Mouse (Mus musculus) heart, adult 2 months (tissue): ENCODE data around the gene Tbc1d30.

Experiments
- CTCF ChIP-seq: fragments of 200-600 bp; IDR thresholded peaks from 2 replicates; pipeline ENCODE4 v1.8.1; 2022; ENCODE audit warnings: antibody characterized with exemption, mild to moderate bottlenecking, moderate library complexity
- POLR2A ChIP-seq: fragments of 200-500 bp; IDR thresholded peaks from 2 replicates; pipeline ENCODE4 v1.6.1; 2011; ENCODE audit warnings: mild to moderate bottlenecking, low read depth, low read length, control low read depth; ENCODE audit not compliant: insufficient read depth

GRCm38 (mm10) chr10:121280943-121281342 lies 70.1 kb downstream of the Tbc1d30 start:
- TF ChIP-seq POLR2A (no peak), CTCF (no peak)
